ENCODE assay signal across 8 mouse cellular contexts in genomic region chr14:54443196-54443595, GRCm38 (mm10). TPM values are rescaled to one million over a fixed set of nuclear protein-coding genes. Genes with fewer than 3 reads are reported as not detected.
DNase-seq lines count a peak whose midpoint lies in the region; ATAC-seq and TF ChIP-seq lines count a peak whose summit lies in the region.

No protein-coding gene starts in this region.

- peaks cover 12% of the 10 kb centered on the region for H3K36me3 ChIP-seq in heart, embryonic 11.5 days (ENCODE audit: control insufficient read depth, insufficient read depth, low read length)
- peaks cover 38% of the 10 kb centered on the region for H3K36me3 ChIP-seq in limb, embryonic 14.5 days (ENCODE audit: control insufficient read depth, insufficient read depth, low read length)

- no peaks in the 10 kb centered on the region for H3K27me3 ChIP-seq in heart, embryonic 11.5 days (ENCODE audit: control insufficient read depth, insufficient read depth, low read length)
- no peaks in the 10 kb centered on the region for H3K27me3 ChIP-seq in limb, embryonic 14.5 days (ENCODE audit: control insufficient read depth, insufficient read depth, low read length)

- ATAC-seq in heart, embryonic 11.5 days (replicated peaks; ENCODE audit: insufficient number of reproducible peaks, low FRiP score, low TSS enrichment), result no peak; the same call in 1 of the 2 replicates
- ATAC-seq in limb, embryonic 14.5 days (ENCODE audit: low FRiP score, low read depth), result peak; percentile 86

- TF ChIP-seq POLR2A in limb, embryonic 14.5 days (IDR thresholded peaks at IDR 0.05; ENCODE audit: borderline replicate concordance, extremely low read depth, insufficient read depth, insufficient read length), result no peak

- no peak overlapping the region for H3K4me2 ChIP-seq in heart, embryonic 11.5 days
- peak overlapping the region; percentile 22 for H3K4me2 ChIP-seq in limb, embryonic 14.5 days (replicated peaks; ENCODE audit: low read depth, low read length, severe bottlenecking)

- no peak overlapping the region for H3K9ac ChIP-seq in heart, embryonic 11.5 days (ENCODE audit: low read depth, low read length)
- peak overlapping the region; percentile 8; the same call in 1 of the 2 replicates for H3K9ac ChIP-seq in limb, embryonic 14.5 days (ENCODE audit: low read depth, low read length, severe bottlenecking)

- no peaks in the 10 kb centered on the region for H3K9me3 ChIP-seq in heart, embryonic 11.5 days (replicated peaks; ENCODE audit: control insufficient read depth, low read length)
- no peaks in the 10 kb centered on the region for H3K9me3 ChIP-seq in limb, embryonic 14.5 days (ENCODE audit: control insufficient read depth, low read length)

- 24% methylated on average over 3 of the region's 3 CpGs for WGBS in heart, embryonic 11.5 days (ENCODE audit: insufficient replicate concordance)
- 12% methylated on average over 3 of the region's 3 CpGs for WGBS in limb, embryonic 14.5 days

- no peak overlapping the region for H3K27ac ChIP-seq in heart, embryonic 11.5 days (ENCODE audit: low read depth, low read length)
- H3K27ac ChIP-seq in limb, embryonic 14.5 days (replicated peaks; ENCODE audit: low read depth, low read length), result peak overlapping the region; percentile 86

- H3K4me1 ChIP-seq in heart, embryonic 11.5 days (ENCODE audit: control insufficient read depth, insufficient read depth, low read length), result peaks cover 10% of the 10 kb centered on the region; the same call in 1 of the 2 replicates
- peaks cover 25% of the 10 kb centered on the region for H3K4me1 ChIP-seq in limb, embryonic 14.5 days (ENCODE audit: control insufficient read depth, insufficient read depth, low read length)

- no peak overlapping the region for H3K4me3 ChIP-seq in heart, embryonic 11.5 days (ENCODE audit: low read depth, low read length)
- H3K4me3 ChIP-seq in limb, embryonic 14.5 days (replicated peaks; ENCODE audit: low read length), result no peak overlapping the region

- peak; percentile 97 for DNase-seq in heart, adult 11 months
- peak; percentile 70 for DNase-seq in embryo, embryonic 11 days
- peak; percentile 50 to 60 for DNase-seq in heart, adult 9 months (ENCODE audit: low spot score in 2 of 2)
- peak; percentile 86 for DNase-seq in limb, embryonic 14.5 days (ENCODE audit: low spot score)
- peak; percentile 51 for DNase-seq in testis, postnatal 14 days (ENCODE audit: low spot score)
- DNase-seq in spleen, adult 12 weeks (ENCODE audit: low spot score), result no peak
- no peak for DNase-seq in layer of hippocampus, adult 9-11 months

RNA-seq across cellular contexts. Expression of gene Mmp14, which starts 11.8 kb away (rescaled TPM):
- polyA plus RNA-seq in heart, embryonic 11.5 days (2014; fragmentation: Nextera tagmentation; extraction: Ambion mirVana), result 84.3 and 90.2 TPM in 2 replicates
- 385 and 418 TPM in 2 replicates for polyA plus RNA-seq in limb, embryonic 14.5 days (2012; rRNA removed)
- polyA plus RNA-seq in limb, embryonic 14.5 days (2014; fragmentation: Nextera tagmentation; extraction: Ambion mirVana), result 251 and 273 TPM in 2 replicates

RNA-seq across cellular contexts. Expression of gene Mrpl52, which starts 16.5 kb away (rescaled TPM):
- 242 and 250 TPM in 2 replicates for polyA plus RNA-seq in heart, embryonic 11.5 days (2014; fragmentation: Nextera tagmentation; extraction: Ambion mirVana)
- 167 and 216 TPM in 2 replicates for polyA plus RNA-seq in limb, embryonic 14.5 days (2012; rRNA removed)
- polyA plus RNA-seq in limb, embryonic 14.5 days (2014; fragmentation: Nextera tagmentation; extraction: Ambion mirVana), result 228 and 265 TPM in 2 replicates

RNA-seq across cellular contexts. Expression of gene Lrp10, which starts 20.7 kb away (rescaled TPM):
- 31.8 and 35.2 TPM in 2 replicates for polyA plus RNA-seq in heart, embryonic 11.5 days (2014; fragmentation: Nextera tagmentation; extraction: Ambion mirVana)
- polyA plus RNA-seq in limb, embryonic 14.5 days (2012; rRNA removed), result 45.7 and 55.7 TPM in 2 replicates
- 40.7 and 40.9 TPM in 2 replicates for polyA plus RNA-seq in limb, embryonic 14.5 days (2014; fragmentation: Nextera tagmentation; extraction: Ambion mirVana)

RNA-seq across cellular contexts. Expression of gene Slc7a7, which starts 25.6 kb away (rescaled TPM):
- polyA plus RNA-seq in heart, embryonic 11.5 days (2014; fragmentation: Nextera tagmentation; extraction: Ambion mirVana), result 8.0 TPM in 2 replicates
- polyA plus RNA-seq in limb, embryonic 14.5 days (2012; rRNA removed), result 7.4 and 11.1 TPM in 2 replicates
- polyA plus RNA-seq in limb, embryonic 14.5 days (2014; fragmentation: Nextera tagmentation; extraction: Ambion mirVana), result 4.5 and 5.6 TPM in 2 replicates

RNA-seq across cellular contexts. Expression of gene Rem2, which starts 32.7 kb away (rescaled TPM):
- 2.0 TPM in 2 replicates for polyA plus RNA-seq in heart, embryonic 11.5 days (2014; fragmentation: Nextera tagmentation; extraction: Ambion mirVana)
- polyA plus RNA-seq in limb, embryonic 14.5 days (2012; rRNA removed), result 1.7 TPM in 2 replicates
- polyA plus RNA-seq in limb, embryonic 14.5 days (2014; fragmentation: Nextera tagmentation; extraction: Ambion mirVana), result 1.4 and 2.1 TPM in 2 replicates

Comparison
In these comparisons a context has a peak if more than half of its experiments do, and no peak if none do; other contexts are left out.
1. DNase-seq: peak in heart, adult 11 months (single experiment), embryo, embryonic 11 days (single experiment), heart, adult 9 months (2 of 2), limb, embryonic 14.5 days (single experiment) and testis, postnatal 14 days (single experiment); none in spleen, adult 12 weeks (single experiment) and layer of hippocampus, adult 9-11 months (single experiment).